Mouse (Mus musculus) liver, adult 2 months (tissue): Measurements from ENCODE around the gene Actbl2. TPM values are rescaled to one million over a fixed set of nuclear protein-coding genes. Genes with fewer than 3 reads are reported as not detected.

Source experiments
- DNase-seq: peaks from one replicate; pipeline ENCODE4 v3.0.0-alpha.2; 2011; ENCODE audit warnings: low read depth, low spot score; ENCODE audit errors: extremely low read depth
- H3K27ac ChIP-seq: fragments of 200-500 bp; replicated peaks from 2 replicates; pipeline ENCODE4 v1.5.1; 2012; ENCODE audit warnings: low read depth, mild to moderate bottlenecking, control low read depth, inconsistent platforms, low read length; ENCODE audit not compliant: insufficient read depth
- H3K27me3 ChIP-seq: fragments of 200-500 bp; 2 replicates; pipeline ENCODE4 v1.6.1; 2012; ENCODE audit warnings: mild to moderate bottlenecking, moderate library complexity, low read length, inconsistent platforms; ENCODE audit not compliant: control insufficient read depth, insufficient read depth
- H3K36me3 ChIP-seq: fragments of 200-500 bp; 2 replicates; pipeline ENCODE4 v1.6.1; 2012; ENCODE audit warnings: low read length, inconsistent platforms; ENCODE audit not compliant: control insufficient read depth, insufficient read depth
- H3K4me1 ChIP-seq: fragments of 200-500 bp; 2 replicates; pipeline ENCODE4 v1.6.1; 2011; ENCODE audit warnings: low read length; ENCODE audit not compliant: control insufficient read depth, insufficient read depth
- H3K4me3 ChIP-seq: fragments of 200-500 bp; 2 replicates; pipeline ENCODE4 v1.5.1; 2011; ENCODE audit warnings: low read depth, mild to moderate bottlenecking, control low read depth, low read length, moderate library complexity; ENCODE audit not compliant: insufficient read depth
- H3K79me2 ChIP-seq: fragments of 200-500 bp; 2 replicates; pipeline ENCODE4 v1.6.1; 2012; ENCODE audit warnings: inconsistent platforms, mild to moderate bottlenecking, low read length, moderate library complexity; ENCODE audit not compliant: control insufficient read depth, insufficient read depth
- H3K9ac ChIP-seq: fragments of 200-500 bp; 2 replicates; pipeline ENCODE4 v1.6.1; 2012; ENCODE audit warnings: low read depth, mild to moderate bottlenecking, control low read depth, inconsistent platforms, low read length
- CTCF ChIP-seq: fragments of 200-500 bp; IDR thresholded peaks from 2 replicates; pipeline ENCODE4 v1.5.1; 2011; ENCODE audit warnings: low read depth, low read length, control low read depth
- POLR2A ChIP-seq: fragments of 200-500 bp; IDR thresholded peaks from 2 replicates; pipeline ENCODE4 v1.6.1; 2011; ENCODE audit warnings: low read length, control low read depth; ENCODE audit not compliant: insufficient read depth; ENCODE audit errors: extremely low read depth
- WGBS: fragments of 180-500 bp; shearing (Covaris S2); methylation state at CpG from one replicate; pipeline ENCODE4 v1.1.7; 2018; 5-methylcytosine and 5-hydroxymethylcytosine counted together
- polyA plus RNA-seq: library from polyadenylated mRNA; depleted of rRNA; stranded (reverse); fragments of >200 nt; gene quantifications from 2 replicates; pipeline ENCODE4 v1.2.3, GENCODE M21; 2012
- total RNA-seq: library from RNA; depleted of rRNA; stranded (reverse); fragments of >200 nt; gene quantifications from 2 replicates; pipeline ENCODE4 v1.2.3, GENCODE M21; 2014

Actbl2 gene
- total and polyA plus RNA-seq, 2 experiments: not detected

DNA sequence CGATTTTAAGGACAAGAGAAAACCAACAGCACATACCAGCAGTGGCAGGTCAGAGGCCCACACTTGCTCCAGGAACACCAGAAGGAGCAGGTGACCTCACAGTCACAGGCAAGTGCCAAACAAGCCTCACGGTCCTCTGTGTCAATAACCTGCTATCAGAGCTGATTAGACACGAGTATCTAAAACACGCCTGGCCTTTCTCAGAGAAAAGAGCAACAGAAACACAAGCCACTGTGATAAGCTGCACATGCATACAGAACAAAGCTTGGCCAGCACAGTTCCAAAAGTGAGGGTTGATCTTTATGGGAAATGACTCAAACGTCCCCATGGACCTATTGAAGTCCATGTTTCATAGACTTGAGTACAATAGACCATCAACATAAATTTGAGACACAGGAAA lies 41.2 kb downstream of the Actbl2 start:
- DNase-seq: peak; percentile 44
- WGBS: 18% methylated on average over 5 of the region's 5 CpGs
- TF ChIP-seq POLR2A: no peak
- no peak for TF ChIP-seq CTCF

DNA sequence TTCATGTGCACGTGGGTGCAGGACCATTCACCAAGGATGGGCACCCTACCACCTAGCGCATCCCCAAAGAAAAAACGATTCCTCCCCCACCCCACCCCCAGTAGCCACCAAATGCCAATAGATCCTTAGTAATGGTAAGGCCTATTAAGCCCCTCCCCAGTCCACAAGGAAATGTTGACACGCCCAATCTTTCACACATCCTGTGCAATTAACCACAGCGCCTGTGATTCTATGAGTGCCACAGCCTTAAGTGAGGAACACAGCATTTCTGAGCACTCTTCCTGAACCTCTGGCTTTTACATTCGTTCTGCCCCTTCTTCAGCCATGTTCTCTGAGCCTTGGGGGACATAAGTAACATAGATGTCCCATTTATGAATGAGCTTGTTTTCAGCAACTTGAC lies 42.8 kb downstream of the Actbl2 start:
- no peak for DNase-seq
- Histone ChIP-seq H3K36me3 (no peaks in the 10 kb centered on the region), H3K79me2 (no peaks in the 10 kb centered on the region), H3K27me3 (peaks cover 10% of the 10 kb centered on the region; the same call in 1 of the 2 replicates), H3K4me1 (peaks cover 2% of the 10 kb centered on the region; the same call in 1 of the 2 replicates), H3K9ac (no peak overlapping the region), H3K27ac (no peak overlapping the region), H3K4me3 (no peak overlapping the region)
- WGBS: 84% methylated on average over 6 of the region's 6 CpGs
- no peak for TF ChIP-seq CTCF
- no peak for TF ChIP-seq POLR2A

More for the DNA sequence above, 41.2 kb downstream of the Actbl2 start:
- Histone ChIP-seq H3K27me3 (peaks cover 8% of the 10 kb centered on the region; the same call in 1 of the 2 replicates), H3K79me2 (no peaks in the 10 kb centered on the region), H3K4me1 (peaks cover 2% of the 10 kb centered on the region; the same call in 1 of the 2 replicates), H3K36me3 (no peaks in the 10 kb centered on the region), H3K9ac (no peak overlapping the region), H3K27ac (no peak overlapping the region), H3K4me3 (no peak overlapping the region)

DNA sequence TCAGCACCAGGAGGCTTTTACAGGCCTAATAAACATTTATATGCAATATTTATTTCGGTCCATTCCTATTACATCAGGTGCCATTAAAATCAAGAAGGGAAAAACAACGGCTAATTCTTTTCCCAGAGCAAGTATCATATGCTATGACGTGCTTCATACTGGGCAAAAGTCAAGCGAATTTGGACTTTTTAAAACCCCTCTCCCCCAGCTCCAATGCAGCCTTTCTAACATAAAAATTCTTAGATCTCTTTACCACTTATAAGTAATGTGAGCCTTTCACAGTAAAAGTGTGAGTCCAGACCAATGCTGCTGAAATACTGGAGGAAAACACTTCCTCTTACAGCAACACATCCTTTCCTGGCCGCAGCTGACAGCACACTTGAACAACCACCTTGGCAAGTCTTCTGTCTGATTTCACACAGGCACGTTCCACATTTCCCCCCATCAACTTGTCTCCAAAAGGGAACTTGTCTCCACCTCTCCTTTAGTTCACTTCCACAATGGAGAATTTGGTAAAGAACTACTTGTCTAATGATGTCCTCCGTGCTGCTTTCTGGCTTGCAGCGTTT lies 44.4 kb downstream of the Actbl2 start:
- Histone ChIP-seq H3K4me1 (peaks cover 2% of the 10 kb centered on the region; the same call in 1 of the 2 replicates), H3K36me3 (no peaks in the 10 kb centered on the region), H3K79me2 (no peaks in the 10 kb centered on the region), H3K27me3 (peaks cover 7% of the 10 kb centered on the region; the same call in 1 of the 2 replicates), H3K4me3 (no peak overlapping the region), H3K27ac (no peak overlapping the region), H3K9ac (no peak overlapping the region)
- WGBS: 91% methylated on average over 8 of the region's 8 CpGs
- no peak for TF ChIP-seq POLR2A
- TF ChIP-seq CTCF: no peak
- DNase-seq: no peak

DNA sequence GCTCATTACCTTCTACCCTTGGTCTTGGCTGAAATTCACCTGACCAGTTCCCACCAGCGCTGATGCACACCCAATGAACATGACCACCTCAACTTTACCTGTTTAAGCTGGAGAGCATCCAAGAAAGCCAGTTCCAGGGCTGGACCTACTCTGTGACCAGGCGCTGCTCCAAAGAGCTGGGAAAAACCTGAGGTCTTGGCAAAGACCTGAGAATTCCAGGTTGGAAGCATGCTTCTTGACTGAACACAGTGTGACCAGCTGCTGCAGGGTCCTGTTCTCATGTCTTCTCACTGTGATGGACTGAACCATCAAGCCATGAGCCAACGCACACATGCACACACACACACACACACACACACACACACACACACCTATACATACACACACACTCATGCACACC lies 46.0 kb downstream of the Actbl2 start:
- H3K9ac ChIP-seq: no peak overlapping the region
- 85% methylated on average over 3 of the region's 3 CpGs for WGBS

DNA sequence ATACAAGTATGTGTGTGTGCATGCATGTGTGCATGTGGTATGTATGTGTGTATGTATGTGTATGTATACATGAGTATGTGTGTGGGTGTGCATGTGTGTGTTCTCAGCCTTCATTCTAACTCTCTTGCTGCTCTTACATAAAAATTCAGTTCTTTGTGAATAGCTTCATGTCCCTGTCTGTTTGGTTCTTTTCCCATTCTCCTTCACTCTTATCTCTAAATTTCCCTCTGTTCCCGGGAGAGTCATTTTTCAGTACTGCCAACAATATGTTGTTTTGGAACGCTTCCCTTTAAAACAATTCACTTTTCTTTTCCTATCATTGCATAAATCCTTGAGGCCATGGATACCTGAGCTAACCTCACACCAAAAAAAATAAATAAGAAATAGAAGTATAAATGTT lies 46.6 kb downstream of the Actbl2 start:
- H3K27ac ChIP-seq: no peak overlapping the region
- WGBS: 66% methylated on average over 2 of the region's 2 CpGs
- H3K4me1 ChIP-seq: no peaks in the 10 kb centered on the region
- TF ChIP-seq POLR2A (no peak), CTCF (no peak)
- H3K27me3 ChIP-seq: peaks cover 7% of the 10 kb centered on the region; the same call in 1 of the 2 replicates
- DNase-seq: no peak
- no peaks in the 10 kb centered on the region for H3K36me3 ChIP-seq
- H3K79me2 ChIP-seq: no peaks in the 10 kb centered on the region
- H3K4me3 ChIP-seq: no peak overlapping the region
- H3K9ac ChIP-seq: no peak overlapping the region

More for the DNA sequence above, 46.0 kb downstream of the Actbl2 start:
- peaks cover 7% of the 10 kb centered on the region; the same call in 1 of the 2 replicates for H3K27me3 ChIP-seq
- no peak for TF ChIP-seq CTCF
- no peak for TF ChIP-seq POLR2A
- DNase-seq: no peak
- no peaks in the 10 kb centered on the region for H3K79me2 ChIP-seq
- no peak overlapping the region for H3K4me3 ChIP-seq
- no peaks in the 10 kb centered on the region for H3K4me1 ChIP-seq
- H3K36me3 ChIP-seq: no peaks in the 10 kb centered on the region
- no peak overlapping the region for H3K27ac ChIP-seq

DNA sequence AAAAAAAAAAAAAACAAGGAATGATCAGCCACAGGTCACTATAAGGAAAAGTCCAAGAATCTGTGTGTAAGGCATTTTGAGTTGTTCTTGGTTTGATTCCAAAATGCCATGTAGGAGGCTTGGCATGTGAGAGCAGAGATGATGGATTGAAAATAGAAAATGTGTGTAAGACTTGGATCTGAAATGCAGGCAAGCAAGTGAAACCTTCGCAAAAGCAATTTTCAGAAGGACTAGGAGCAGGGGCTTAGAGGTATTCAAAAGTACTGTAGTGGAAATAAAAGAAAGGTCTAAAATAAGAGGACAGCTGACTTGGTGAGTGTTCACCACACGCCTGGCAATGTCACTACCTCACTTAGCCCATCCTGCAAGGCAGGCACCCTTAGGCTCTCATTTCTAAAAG lies 49.4 kb downstream of the Actbl2 start:
- H3K27me3 ChIP-seq: 0 out of 2 replicates have a peak, but pooled peaks cover 7% of the 10 kb centered on the region
- TF ChIP-seq POLR2A (no peak), CTCF (no peak)
- H3K9ac ChIP-seq: no peak overlapping the region
- no peak for DNase-seq
- no peak overlapping the region for H3K4me3 ChIP-seq
- WGBS: 95% methylated on average over 2 of the region's 2 CpGs
- H3K4me1 ChIP-seq: no peaks in the 10 kb centered on the region
- no peak overlapping the region for H3K27ac ChIP-seq
- no peaks in the 10 kb centered on the region for H3K79me2 ChIP-seq
- no peaks in the 10 kb centered on the region for H3K36me3 ChIP-seq
